Mouse (Mus musculus) retina, postnatal 7 days (tissue): Measurements from ENCODE around the gene Gm49387.

Experiments
- DNase-seq: peaks from one replicate; pipeline ENCODE4 v3.0.0-alpha.2; 2012; ENCODE audit warnings: low read depth, low spot score

Gene Gm49387

GRCm38 (mm10) chr14:31576846-31577697 is 63.6 kb downstream of the Gm49387 start:
- DNase-seq = no peak

GRCm38 (mm10) chr14:31575866-31576265 is 64.8 kb downstream of the Gm49387 start:
- no peak for DNase-seq

- DNase-seq = no peak
These were observed 65.6 kb downstream of the Gm49387 start for GRCm38 (mm10) chr14:31574903-31575665.

GRCm38 (mm10) chr14:31572561-31573175 is 68.0 kb downstream of the Gm49387 start:
- DNase-seq = no peak

GRCm38 (mm10) chr14:31571419-31571818 is 69.3 kb downstream of the Gm49387 start:
- no peak for DNase-seq

GRCm38 (mm10) chr14:31570131-31570951 is 70.3 kb downstream of the Gm49387 start:
- DNase-seq = no peak

- no peak for DNase-seq
These were observed 71.5 kb downstream of the Gm49387 start for GRCm38 (mm10) chr14:31569151-31569631.

- no peak for DNase-seq
These were observed 75.0 kb downstream of the Gm49387 start for GRCm38 (mm10) chr14:31565478-31566212.

- DNase-seq = no peak
These were observed 76.1 kb downstream of the Gm49387 start for GRCm38 (mm10) chr14:31564452-31565179.

GRCm38 (mm10) chr14:31560886-31561285 is 79.8 kb downstream of the Gm49387 start:
- no peak for DNase-seq

GRCm38 (mm10) chr14:31559216-31559615 is 81.5 kb downstream of the Gm49387 start:
- no peak for DNase-seq

- no peak for DNase-seq
These were observed 82.9 kb downstream of the Gm49387 start for GRCm38 (mm10) chr14:31557784-31558183.

GRCm38 (mm10) chr14:31557273-31557672 is 83.4 kb downstream of the Gm49387 start:
- no peak for DNase-seq

- no peak for DNase-seq
These were observed 84.0 kb downstream of the Gm49387 start for GRCm38 (mm10) chr14:31556526-31557260.

- no peak for DNase-seq
These were observed 84.7 kb downstream of the Gm49387 start for GRCm38 (mm10) chr14:31555963-31556434.

GRCm38 (mm10) chr14:31555021-31555420 is 85.7 kb downstream of the Gm49387 start:
- no peak for DNase-seq

GRCm38 (mm10) chr14:31543885-31544442 is 96.7 kb downstream of the Gm49387 start:
- no peak for DNase-seq

GRCm38 (mm10) chr14:31537298-31537697 is 103.4 kb downstream of the Gm49387 start:
- DNase-seq = no peak

GRCm38 (mm10) chr14:31532656-31533055 is 108.0 kb downstream of the Gm49387 start:
- no peak for DNase-seq
